Mouse (Mus musculus) splenic B cell, adult 2 months (primary cell): ENCODE measurements around the gene Zfp954.
"Not testable (repeated sequence)": the region's sequence is repeated elsewhere in the genome, so short reads cannot be mapped to it uniquely, and the experiment has no call there.

ENCODE experiments used
- DNase-seq: peaks from one replicate; pipeline ENCODE4 v3.0.0-alpha.2; 2011; ENCODE audit warnings: low read depth, low spot score
- H3K27me3 ChIP-seq: 2 replicates; pipeline ENCODE4 v1.6.1; 2012; ENCODE audit warnings: mild to moderate bottlenecking, low read length, moderate library complexity, mixed read lengths; ENCODE audit not compliant: control insufficient read depth, poor library complexity, insufficient read depth, severe bottlenecking
- H3K36me3 ChIP-seq: 2 replicates; pipeline ENCODE4 v1.6.1; 2012; ENCODE audit warnings: mild to moderate bottlenecking, low read length, moderate library complexity, mixed read lengths; ENCODE audit not compliant: control insufficient read depth, poor library complexity, insufficient read depth, severe bottlenecking

Zfp954 gene

DNA sequence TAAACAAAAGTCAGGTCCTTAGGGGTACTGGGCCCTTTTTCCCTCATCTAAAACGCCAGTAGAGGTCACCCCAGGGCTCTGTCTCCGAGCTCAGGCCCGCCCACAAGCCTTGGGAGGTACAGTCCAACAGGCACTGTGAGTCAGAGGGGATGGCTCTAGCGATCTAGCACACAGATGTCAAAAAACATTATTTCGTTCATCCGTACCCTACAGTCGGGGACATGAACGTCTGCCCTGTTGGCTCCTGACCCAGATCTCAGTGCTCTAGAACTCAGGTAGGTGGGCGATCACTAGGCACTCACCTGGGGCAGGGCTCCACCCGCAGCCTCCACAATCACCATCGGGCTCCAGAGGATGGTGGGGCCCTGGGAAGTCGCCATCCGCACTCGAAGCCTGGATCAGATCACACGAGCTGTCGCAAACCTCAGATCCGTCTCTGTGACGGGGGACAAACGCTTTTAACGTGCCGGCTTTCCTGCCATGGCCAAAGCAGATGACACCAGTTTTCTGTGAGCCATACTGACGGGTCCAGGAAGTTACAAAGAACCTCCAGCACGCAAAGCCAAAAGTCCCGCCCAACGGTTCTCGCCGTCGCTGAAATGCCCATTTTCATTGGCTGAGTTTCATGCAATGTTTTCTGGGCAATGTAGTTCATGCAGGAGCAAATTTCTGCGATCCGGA lies at the start of gene Zfp954:
Gene Zfp954 (minus strand): TSS at position 568 of the 681 bp plus-strand sequence.
- DNase-seq = peak; percentile 92
- Histone ChIP-seq H3K27me3 (no peaks in the 10 kb centered on the region), H3K36me3 (peaks cover 1% of the 10 kb centered on the region; the same call in 1 of the 2 replicates)

- no peaks in the 10 kb centered on the region for H3K36me3 ChIP-seq
- no peak for DNase-seq
- no peaks in the 10 kb centered on the region for H3K27me3 ChIP-seq
These were observed 24.8 kb upstream of the Zfp954 start for GRCm38 (mm10) chr7:7145991-7146608.

- Histone ChIP-seq H3K27me3 (no peaks in the 10 kb centered on the region), H3K36me3 (no peaks in the 10 kb centered on the region)
- DNase-seq = no peak
These were observed 22.9 kb upstream of the Zfp954 start for GRCm38 (mm10) chr7:7144215-7144614.

DNA sequence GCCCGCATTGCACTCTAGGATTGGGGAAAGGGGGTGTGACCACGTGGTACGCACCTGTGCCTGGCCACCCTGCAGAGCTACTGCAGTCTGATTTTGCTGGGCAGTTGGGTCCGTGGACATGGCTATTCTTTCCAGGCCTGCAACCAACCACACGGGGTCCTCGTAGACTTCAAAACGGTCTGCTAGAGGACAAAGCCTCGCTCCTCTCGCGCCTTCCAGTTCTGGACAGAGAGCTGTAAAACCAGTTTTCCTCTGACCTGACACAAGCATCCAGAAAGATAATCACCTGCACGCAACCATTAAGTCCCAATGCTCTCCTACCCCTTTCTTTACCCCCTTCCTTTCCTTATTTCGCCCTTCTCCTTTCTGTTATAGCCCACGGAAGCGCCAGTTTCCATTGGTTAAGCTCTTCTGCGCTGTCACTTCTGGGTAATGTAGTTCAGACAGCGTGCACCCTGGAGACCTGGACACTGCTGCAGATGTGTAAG lies 15.1 kb upstream of the Zfp954 start, which contains the start of gene Zfp773:
Gene Zfp773 (minus strand): TSS at position 377 of the 488 bp plus-strand sequence.
- peak; percentile 66 for DNase-seq
- Histone ChIP-seq H3K27me3 (no peaks in the 10 kb centered on the region), H3K36me3 (0 out of 2 replicates have a peak, but pooled peaks cover 4% of the 10 kb centered on the region)

DNA sequence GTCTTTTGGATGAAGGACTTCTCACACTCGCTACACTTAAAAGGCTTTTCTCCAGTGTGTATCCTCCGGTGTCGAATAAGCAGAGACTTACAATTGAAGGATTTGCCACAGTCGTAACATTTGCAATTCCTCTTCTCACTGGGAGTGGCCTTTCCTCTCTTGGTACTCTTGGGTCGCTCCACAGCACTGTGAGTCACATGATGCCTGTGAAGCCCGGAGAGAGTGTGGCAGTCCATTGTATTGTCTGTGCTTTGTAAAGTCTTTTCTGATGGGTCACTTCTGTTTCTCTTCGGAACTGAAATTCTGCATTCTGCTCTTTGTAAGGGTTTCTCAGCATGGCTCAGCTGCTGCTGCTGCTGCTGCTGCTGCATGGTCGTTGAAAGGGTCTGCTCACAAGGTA lies 11.5 kb upstream of the Zfp954 start:
- DNase-seq = no peak
- H3K36me3 ChIP-seq = 0 out of 2 replicates have a peak, but pooled peaks cover 4% of the 10 kb centered on the region
- H3K27me3 ChIP-seq = no peaks in the 10 kb centered on the region

DNA sequence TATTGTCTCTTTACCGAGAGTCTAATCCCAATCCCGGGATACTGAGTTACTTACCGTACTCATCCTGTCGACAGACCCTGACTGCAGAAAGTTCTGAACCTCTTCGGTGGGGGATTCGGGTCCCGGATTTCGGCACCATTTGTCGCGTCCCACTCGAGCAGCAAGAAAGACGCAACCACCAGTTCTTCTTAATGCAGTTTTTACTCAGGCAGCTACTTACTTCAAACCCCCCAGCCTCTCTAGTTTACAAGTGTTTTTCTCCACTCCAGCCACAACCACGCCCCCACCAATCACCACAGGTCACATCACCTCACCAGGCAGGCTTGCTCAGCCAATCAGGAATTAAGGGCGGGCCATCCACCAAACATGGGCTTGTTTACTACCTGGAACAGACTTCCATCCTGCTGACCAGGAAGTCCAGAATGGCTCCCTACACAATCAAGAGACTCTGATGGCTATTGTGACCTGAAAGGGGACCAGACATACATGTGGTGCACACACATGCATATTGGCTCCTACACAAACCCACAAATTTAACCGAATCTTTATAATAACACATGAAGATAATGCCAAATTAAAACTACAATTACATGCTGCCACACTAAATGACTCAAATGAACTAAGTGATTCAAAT lies 9.3 kb upstream of the Zfp954 start:
- not testable (repeated sequence) for DNase-seq, H3K27me3 ChIP-seq, H3K36me3 ChIP-seq

DNA sequence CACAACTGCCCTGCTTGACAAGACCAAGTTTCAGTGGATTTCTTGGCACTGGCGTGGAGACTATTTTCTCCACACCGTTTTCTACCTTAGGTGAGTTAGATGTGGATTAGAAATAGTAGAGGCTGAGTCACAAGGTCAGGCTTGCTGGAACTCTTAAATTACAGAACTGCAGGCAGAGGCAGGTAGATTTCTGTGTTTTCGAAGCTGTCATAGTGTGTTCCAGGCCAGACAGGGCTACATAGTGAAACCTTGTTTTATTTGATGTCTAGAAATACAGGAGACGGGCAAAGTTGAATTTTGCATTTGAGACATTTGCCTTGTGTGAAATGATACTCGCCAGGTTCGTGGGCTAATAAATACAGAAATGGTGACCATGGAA lies 303 bp upstream of the Zfp954 start:
- no peak for DNase-seq
- H3K27me3 ChIP-seq = no peaks in the 10 kb centered on the region
- peaks cover 1% of the 10 kb centered on the region; the same call in 1 of the 2 replicates for H3K36me3 ChIP-seq

DNA sequence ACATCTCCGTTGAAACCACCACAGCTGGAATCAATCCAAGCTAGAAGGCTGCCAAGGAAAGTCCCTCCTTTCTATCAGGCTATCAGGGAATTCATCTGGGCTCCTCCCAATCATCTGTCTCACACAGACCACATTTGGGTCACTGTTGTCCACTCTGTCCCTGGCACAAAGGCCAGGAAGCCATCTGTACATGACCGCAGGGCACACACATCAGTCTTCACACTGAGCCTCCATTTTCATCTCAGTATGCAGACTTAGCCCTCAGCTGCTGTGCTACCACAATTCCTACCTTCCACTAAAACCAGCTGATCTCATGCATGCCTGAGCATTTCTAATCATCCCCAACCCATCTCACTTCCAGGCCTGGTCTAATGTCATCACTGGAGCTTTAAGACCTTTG lies 2.8 kb downstream of the Zfp954 start:
- no peak for DNase-seq
- Histone ChIP-seq H3K36me3 (peaks cover 4% of the 10 kb centered on the region), H3K27me3 (no peaks in the 10 kb centered on the region)

- DNase-seq = no peak
- no peaks in the 10 kb centered on the region for H3K27me3 ChIP-seq
- no peaks in the 10 kb centered on the region for H3K36me3 ChIP-seq
These were observed 12.8 kb downstream of the Zfp954 start for GRCm38 (mm10) chr7:7108501-7108900.
